Mouse (Mus musculus): ENCODE results near the gene Gm17361.
"Not testable (repeated sequence)": the region's sequence is repeated elsewhere in the genome, so short reads cannot be mapped to it uniquely, and the experiment has no call there.

Gene Gm17361

DNA sequence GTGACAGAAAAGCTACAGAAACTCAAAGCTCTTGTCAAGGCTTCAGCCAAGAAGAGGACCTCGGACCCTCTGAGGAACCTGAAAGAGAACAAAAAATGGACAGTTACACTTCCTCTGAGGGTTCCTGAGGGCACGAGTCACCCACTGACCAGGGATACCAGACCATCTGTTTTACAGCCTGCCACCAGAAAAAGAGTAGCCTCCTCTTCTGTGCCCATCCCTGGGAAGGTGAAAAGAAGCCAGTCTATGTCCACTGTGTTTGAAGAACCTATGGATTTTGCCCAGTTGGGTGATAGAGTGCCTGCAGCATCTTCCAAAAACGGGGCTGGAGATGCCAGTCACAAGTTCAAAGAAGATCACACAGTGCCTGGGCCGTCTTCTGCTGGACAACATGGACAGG, at the start of gene Gm17361:
TSS of gene Gm17361 (plus strand) at position 301 of the 400 bp plus-strand sequence.
- DNase-seq (ENCODE audit: low spot score) = not testable (repeated sequence)
